Mouse (Mus musculus) intestine, embryonic 14.5 days (tissue): ENCODE data around the gene Abcf1. TPM values are rescaled to one million over a fixed set of nuclear protein-coding genes. Genes with fewer than 3 reads are reported as not detected.

Source experiments
- ATAC-seq: fragments of 200-750 bp; cut with Nextera tagmentation; replicated peaks from 2 replicates; pipeline ENCODE4 v1.8.0; 2017; ENCODE audit warnings: low read depth, moderate number of reproducible peaks, moderate TSS enrichment, moderate library complexity; ENCODE audit not compliant: low FRiP score, low TSS enrichment
- DNase-seq: peaks from one replicate; pipeline ENCODE4 v3.0.0-alpha.2; 2018; ENCODE audit warnings: low spot score
- H3K27ac ChIP-seq: fragments of 300-500 bp; sonication (generic); 2 replicates; pipeline ENCODE4 v1.5.1; 2014; ENCODE audit warnings: low read depth, mild to moderate bottlenecking, control low read depth
- H3K27me3 ChIP-seq: fragments of 300-500 bp; sonication (generic); replicated peaks from 2 replicates; pipeline ENCODE4 v1.6.1; 2014; ENCODE audit warnings: low read length, control low read depth; ENCODE audit not compliant: control insufficient read depth, insufficient read depth
- H3K36me3 ChIP-seq: fragments of 300-500 bp; sonication (generic); 2 replicates; pipeline ENCODE4 v1.6.1; 2014; ENCODE audit warnings: low read length, control low read depth; ENCODE audit not compliant: control insufficient read depth, insufficient read depth
- H3K4me1 ChIP-seq: fragments of 300-500 bp; sonication (generic); replicated peaks from 2 replicates; pipeline ENCODE4 v1.6.1; 2014; ENCODE audit warnings: low read length, control low read depth, mixed read lengths; ENCODE audit not compliant: control insufficient read depth, insufficient read depth
- H3K4me2 ChIP-seq: fragments of 300-500 bp; sonication (generic); 2 replicates; pipeline ENCODE4 v1.6.1; 2014; ENCODE audit warnings: low read length
- H3K4me3 ChIP-seq: fragments of 300-500 bp; sonication (generic); 2 replicates; pipeline ENCODE4 v1.5.1; 2014; ENCODE audit warnings: low read depth, low read length, control low read depth, mixed read lengths
- H3K9ac ChIP-seq: fragments of 300-500 bp; sonication (generic); 2 replicates; pipeline ENCODE4 v1.6.1; 2014; ENCODE audit warnings: mild to moderate bottlenecking, low read length
- H3K9me3 ChIP-seq: fragments of 300-500 bp; sonication (generic); 2 replicates; pipeline ENCODE4 v1.6.1; 2016; ENCODE audit warnings: low read length, control low read depth; ENCODE audit not compliant: control insufficient read depth
- WGBS: fragments of 180-500 bp; shearing (Covaris S2); extraction: QIAGEN DNeasy Blood & Tissue Kit; methylation state at CpG from one replicate; pipeline ENCODE4 v1.1.7; 2014; 5-methylcytosine and 5-hydroxymethylcytosine counted together
- polyA plus RNA-seq: library from polyadenylated mRNA; unstranded; fragments of >200 nt; fragmentation: Nextera tagmentation; extraction: Ambion mirVana; gene quantifications from 2 replicates; pipeline ENCODE4 v1.2.1, GENCODE M21; 2014

Abcf1 gene
- polyA plus RNA-seq, 1 experiment from 2014 or later = 88.4 TPM

GRCm38 (mm10) chr17:35930627-35931026 is 38.9 kb downstream of the Abcf1 start:
- Histone ChIP-seq H3K4me2 (no peak overlapping the region), H3K9ac (no peak overlapping the region), H3K9me3 (no peaks in the 10 kb centered on the region), H3K27ac (no peak overlapping the region), H3K4me3 (no peak overlapping the region), H3K4me1 (no peaks in the 10 kb centered on the region), H3K36me3 (peaks cover 58% of the 10 kb centered on the region), H3K27me3 (no peaks in the 10 kb centered on the region)
- no peak for DNase-seq
- no peak for ATAC-seq
- 96% methylated on average over 12 of the region's 12 CpGs for WGBS

- Histone ChIP-seq H3K4me3 (no peak overlapping the region), H3K9ac (no peak overlapping the region), H3K27ac (no peak overlapping the region), H3K4me2 (no peak overlapping the region), H3K4me1 (no peaks in the 10 kb centered on the region), H3K36me3 (peaks cover 69% of the 10 kb centered on the region), H3K9me3 (no peaks in the 10 kb centered on the region), H3K27me3 (no peaks in the 10 kb centered on the region)
- no peak for DNase-seq
- no peak for ATAC-seq
- 91% methylated on average over 2 of the region's 2 CpGs for WGBS
These were observed 40.0 kb downstream of the Abcf1 start for GRCm38 (mm10) chr17:35929534-35929933.

- Histone ChIP-seq H3K9me3 (no peaks in the 10 kb centered on the region), H3K4me2 (no peak overlapping the region), H3K27ac (no peak overlapping the region), H3K36me3 (peaks cover 85% of the 10 kb centered on the region), H3K4me1 (no peaks in the 10 kb centered on the region), H3K9ac (no peak overlapping the region), H3K4me3 (no peak overlapping the region), H3K27me3 (no peaks in the 10 kb centered on the region)
- DNase-seq = no peak
- ATAC-seq = no peak
- 73% methylated on average over 1 of the region's 1 CpGs for WGBS
These were observed 42.1 kb downstream of the Abcf1 start for GRCm38 (mm10) chr17:35927471-35927870.

- WGBS = 95% methylated on average over 4 of the region's 4 CpGs
- Histone ChIP-seq H3K4me3 (no peak overlapping the region), H3K27me3 (no peaks in the 10 kb centered on the region), H3K4me2 (no peak overlapping the region), H3K9ac (no peak overlapping the region), H3K9me3 (no peaks in the 10 kb centered on the region), H3K36me3 (peaks cover 55% of the 10 kb centered on the region), H3K27ac (no peak overlapping the region), H3K4me1 (peaks cover 21% of the 10 kb centered on the region)
- ATAC-seq = no peak
- DNase-seq = no peak
These were observed 46.3 kb downstream of the Abcf1 start for GRCm38 (mm10) chr17:35923281-35923680.

GRCm38 (mm10) chr17:35922566-35922965 is 47.0 kb downstream of the Abcf1 start:
- no peak for ATAC-seq
- H3K4me3 ChIP-seq = no peak overlapping the region
- DNase-seq = no peak
- H3K9me3 ChIP-seq = no peaks in the 10 kb centered on the region
- no peak overlapping the region for H3K27ac ChIP-seq
- no peaks in the 10 kb centered on the region for H3K27me3 ChIP-seq
- peaks cover 50% of the 10 kb centered on the region for H3K36me3 ChIP-seq
- H3K4me2 ChIP-seq = no peak overlapping the region
- no peak overlapping the region for H3K9ac ChIP-seq
- WGBS = 88% methylated on average over 3 of the region's 3 CpGs
- peaks cover 21% of the 10 kb centered on the region for H3K4me1 ChIP-seq

GRCm38 (mm10) chr17:35921710-35922109 is 47.9 kb downstream of the Abcf1 start:
- 74% methylated on average over 4 of the region's 4 CpGs for WGBS
- no peak for DNase-seq
- Histone ChIP-seq H3K4me1 (peaks cover 21% of the 10 kb centered on the region), H3K4me3 (no peak overlapping the region), H3K36me3 (peaks cover 48% of the 10 kb centered on the region), H3K27ac (no peak overlapping the region), H3K27me3 (no peaks in the 10 kb centered on the region), H3K9me3 (no peaks in the 10 kb centered on the region), H3K9ac (no peak overlapping the region), H3K4me2 (no peak overlapping the region)
- no peak for ATAC-seq

- Histone ChIP-seq H3K4me1 (peaks cover 21% of the 10 kb centered on the region), H3K36me3 (peaks cover 41% of the 10 kb centered on the region), H3K9ac (no peak overlapping the region), H3K9me3 (no peaks in the 10 kb centered on the region), H3K27me3 (no peaks in the 10 kb centered on the region), H3K27ac (peak overlapping the region; percentile 99), H3K4me2 (no peak overlapping the region; the same call in 1 of the 2 replicates), H3K4me3 (no peak overlapping the region)
- no peak for DNase-seq
- WGBS = 70% methylated on average over 5 of the region's 5 CpGs
- ATAC-seq = no peak
These were observed 48.5 kb downstream of the Abcf1 start for GRCm38 (mm10) chr17:35920862-35921562.

GRCm38 (mm10) chr17:35920384-35920783 is 49.2 kb downstream of the Abcf1 start:
- peak overlapping the region; percentile 90; the same call in 1 of the 2 replicates for H3K4me2 ChIP-seq
- peaks cover 24% of the 10 kb centered on the region for H3K4me1 ChIP-seq
- H3K27ac ChIP-seq = peak overlapping the region; percentile 99
- no peak for DNase-seq
- no peaks in the 10 kb centered on the region for H3K9me3 ChIP-seq
- peaks cover 35% of the 10 kb centered on the region for H3K36me3 ChIP-seq
- no peaks in the 10 kb centered on the region for H3K27me3 ChIP-seq
- H3K4me3 ChIP-seq = no peak overlapping the region
- ATAC-seq = no peak
- 50% methylated on average over 1 of the region's 1 CpGs for WGBS
- H3K9ac ChIP-seq = peak overlapping the region; percentile 100

GRCm38 (mm10) chr17:35919864-35920301 is 49.7 kb downstream of the Abcf1 start:
- DNase-seq (no peak), ATAC-seq (no peak)
- Histone ChIP-seq H3K4me3 (peak overlapping the region; percentile 60), H3K4me1 (peaks cover 28% of the 10 kb centered on the region), H3K27me3 (no peaks in the 10 kb centered on the region), H3K27ac (peak overlapping the region; percentile 99), H3K4me2 (peak overlapping the region; percentile 90), H3K36me3 (peaks cover 30% of the 10 kb centered on the region), H3K9me3 (no peaks in the 10 kb centered on the region), H3K9ac (peak overlapping the region; percentile 100)
- 46% methylated on average over 6 of the region's 6 CpGs for WGBS
